Mouse (Mus musculus): ENCODE measurements at regions not wholly inside any gene's neighbourhood (a gene's known extent, or its start where the extent isn't known, plus 50 kb on each side); places are given as distances from the start of the nearest gene placed in this dataset.

DNA sequence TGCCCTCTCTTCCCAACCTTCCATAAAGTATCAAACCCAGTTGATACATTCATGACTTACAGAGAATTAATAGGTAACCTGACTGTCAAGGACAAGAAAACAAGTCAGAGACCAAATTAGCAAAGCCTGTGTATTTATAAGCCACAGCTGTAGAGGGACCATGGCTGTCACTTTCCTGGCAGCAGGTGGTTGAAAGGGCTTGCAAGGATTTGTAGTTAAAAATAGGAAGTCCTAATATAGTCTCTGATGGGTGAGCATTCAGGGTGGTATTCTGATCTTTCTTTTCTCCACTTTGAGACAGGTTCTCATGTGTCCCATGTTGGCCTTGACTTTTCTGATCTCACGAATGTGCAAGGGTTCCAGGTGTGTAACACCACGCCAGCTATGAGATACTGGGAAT lies 63.7 kb upstream of the Ddx18 start:
- in situ Hi-C loops (cut with MboI; ENCODE audit: low sequenced_read_pairs), result no loop called here

DNA sequence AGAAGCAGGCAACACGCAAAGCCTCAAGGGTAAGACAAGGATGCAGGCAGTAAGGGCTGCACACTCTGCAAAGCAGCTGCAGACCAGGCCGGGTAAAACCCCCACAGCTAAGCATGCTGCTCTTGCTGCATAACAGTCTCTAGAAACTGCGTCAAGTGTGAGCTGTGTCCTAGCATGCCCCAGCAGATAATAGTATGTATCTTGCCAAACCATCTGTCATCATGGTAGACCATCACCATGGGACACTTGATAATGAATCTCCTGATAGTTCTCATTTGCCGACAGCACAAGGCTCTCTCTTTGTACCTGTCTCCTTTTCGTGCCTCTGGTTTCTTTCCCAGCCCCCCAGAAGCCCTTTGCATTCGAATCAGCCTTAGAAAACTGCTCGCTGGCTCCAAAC lies 52.5 kb upstream of the Ddx18 start:
- in situ Hi-C loops (cut with MboI; ENCODE audit: low sequenced_read_pairs), result loop anchor here (25.0 kb wide), 1 partner anchor 1792 kb away; no protein-coding TSS in a partner anchor

DNA sequence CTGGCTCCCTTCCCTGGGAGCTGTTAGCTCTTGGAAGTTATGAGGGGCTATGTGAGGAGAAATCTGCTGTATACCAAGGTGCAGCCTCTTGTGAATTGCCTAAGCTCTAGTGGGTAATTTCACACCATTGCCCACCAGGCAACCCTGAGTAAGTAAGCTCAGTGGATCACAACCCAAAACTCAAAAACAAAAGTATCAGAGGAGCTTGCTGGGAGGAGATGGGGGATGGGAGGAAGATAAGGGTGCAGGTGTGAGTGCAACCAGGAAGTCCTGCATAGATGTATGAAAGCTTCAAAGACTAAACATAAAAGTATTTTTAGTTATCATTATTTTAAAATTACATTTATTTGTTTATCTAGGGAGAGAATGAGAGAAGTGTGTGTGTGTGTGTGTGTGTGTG lies 50.8 kb upstream of the Ddx18 start:
- in situ Hi-C loops (cut with MboI; ENCODE audit: low sequenced_read_pairs), result loop anchor here (25.0 kb wide), 1 partner anchor 1794 kb away; no protein-coding TSS in a partner anchor

All from CH12F3 (cell line).